Mouse (Mus musculus): ENCODE data around the gene Dscam. TPM values are rescaled to one million over a fixed set of nuclear protein-coding genes. Genes with fewer than 3 reads are reported as not detected.
A peak's percentile ranks its signal among the peaks of the same experiment; 100 is the strongest.

Gene Dscam
- total RNA-seq, 2 experiments from 2014 or later: 45.6 to 50.1 TPM

- DNase-seq (ENCODE audit: low spot score in 2 of 2): peak; percentile 47 to 63
Observed at GRCm38 (mm10) chr16:96671603-96672374, 498.8 kb downstream of the Dscam start.

DNA sequence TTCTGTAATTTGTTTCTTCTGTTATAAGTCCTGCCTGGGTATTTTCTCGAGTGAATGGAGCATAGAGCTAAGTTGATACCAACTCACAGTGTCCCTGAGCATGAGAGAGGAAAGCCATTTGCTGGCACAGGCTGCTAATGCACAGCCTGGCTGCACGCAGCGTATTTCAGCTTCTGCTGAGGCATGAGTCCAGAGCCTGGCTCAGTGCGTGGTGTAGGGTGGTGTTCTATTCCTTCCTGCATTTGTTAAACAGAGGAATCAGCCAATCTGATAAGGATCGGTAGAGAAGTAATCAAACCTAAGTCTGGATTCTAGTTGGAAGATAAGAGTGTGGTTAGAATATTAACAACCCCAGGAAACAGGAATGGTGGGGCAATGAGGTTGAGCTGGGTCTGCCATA is 500.8 kb downstream of the Dscam start:
- peak in 1 of 2 experiments; percentile 37 for DNase-seq (ENCODE audit: low spot score in 2 of 2)

DNA sequence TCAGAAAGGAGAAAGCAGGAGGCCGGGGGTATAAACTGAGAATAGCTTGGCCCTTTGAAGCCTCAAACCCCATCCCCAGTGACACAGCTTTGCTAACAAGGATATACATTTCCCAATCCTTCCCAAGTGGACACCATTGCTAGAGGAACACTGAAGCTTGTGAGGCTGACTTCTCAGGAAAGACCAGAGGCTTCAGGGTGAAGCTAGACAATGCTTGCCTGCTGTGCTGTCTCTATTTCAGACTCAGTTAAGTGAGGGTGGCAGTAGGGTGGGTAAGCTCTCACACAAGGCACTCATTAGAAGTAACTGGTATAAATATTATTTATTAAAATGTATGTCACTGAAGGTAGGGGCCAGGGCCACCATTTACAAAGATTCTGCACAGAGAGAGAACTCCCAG is 502.1 kb downstream of the Dscam start:
- DNase-seq (ENCODE audit: low spot score in 2 of 2): no peak

DNA sequence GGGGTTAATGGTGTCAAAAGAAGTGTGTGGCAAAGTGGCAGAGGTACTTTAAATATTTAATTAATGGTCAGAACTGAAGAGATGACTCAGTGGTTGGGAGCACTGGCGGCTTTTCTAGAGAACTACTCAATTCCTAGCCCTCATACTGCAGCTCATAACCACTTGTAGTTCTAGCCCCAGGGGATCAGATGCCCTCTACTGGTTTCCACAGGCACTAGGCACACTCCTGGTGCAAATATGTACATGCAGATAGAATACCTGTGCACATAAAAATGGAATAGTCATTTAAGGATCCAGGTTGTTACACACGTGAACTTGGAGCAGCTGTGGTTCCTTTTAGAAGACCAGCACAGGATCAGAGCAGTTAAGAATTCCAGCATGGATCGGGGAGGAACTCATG is 509.5 kb downstream of the Dscam start:
- DNase-seq (ENCODE audit: low spot score in 2 of 2): no peak

DNA sequence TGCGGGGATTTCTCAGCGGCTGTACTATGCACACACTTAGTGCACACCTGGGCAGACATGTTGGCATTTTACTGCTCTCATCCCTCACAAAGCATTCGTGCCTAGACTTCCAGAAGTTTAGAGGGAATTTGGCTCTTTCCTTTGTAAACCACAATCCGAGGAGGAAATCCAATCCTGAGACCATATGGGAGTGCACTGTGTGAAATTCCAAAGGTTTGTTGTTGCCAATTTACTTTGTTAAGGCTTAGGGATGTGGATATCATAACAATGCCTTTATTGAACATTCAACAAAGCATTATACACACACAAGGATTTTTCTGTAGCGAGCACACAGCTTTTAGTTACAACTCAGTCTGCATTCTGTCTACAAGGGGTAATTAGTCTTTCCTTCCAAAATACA is 511.3 kb downstream of the Dscam start:
- no peak for DNase-seq (ENCODE audit: low spot score in 2 of 2)

GRCm38 (mm10) chr16:96655548-96655947 is 515.0 kb downstream of the Dscam start:
- DNase-seq (ENCODE audit: low spot score in 2 of 2): no peak

GRCm38 (mm10) chr16:96654054-96654453 is 516.5 kb downstream of the Dscam start:
- no peak for DNase-seq (ENCODE audit: low spot score in 2 of 2)

- DNase-seq (ENCODE audit: low spot score in 2 of 2): no peak
Observed at GRCm38 (mm10) chr16:96651444-96651843, 519.1 kb downstream of the Dscam start.

DNA sequence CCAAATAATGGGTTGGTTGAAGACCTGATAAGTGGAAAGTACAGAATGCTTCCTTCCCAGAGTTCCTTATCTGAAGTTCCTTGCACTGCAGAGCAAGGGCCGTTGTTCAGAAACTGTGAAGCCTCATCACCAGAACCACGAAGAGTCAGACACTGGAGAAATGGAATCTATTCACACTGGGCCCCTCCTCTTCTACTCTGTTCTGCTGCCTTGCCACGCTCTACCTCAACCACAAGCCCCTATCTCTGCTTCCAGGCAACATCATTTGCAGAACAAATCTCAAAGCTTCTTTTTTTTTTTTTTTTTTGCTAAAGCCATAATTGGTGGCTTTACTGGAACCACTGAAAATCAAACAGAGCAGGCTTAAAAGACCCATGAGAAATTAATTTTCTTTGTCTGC is 530.5 kb downstream of the Dscam start:
- no peak for DNase-seq (ENCODE audit: low spot score in 2 of 2)

DNA sequence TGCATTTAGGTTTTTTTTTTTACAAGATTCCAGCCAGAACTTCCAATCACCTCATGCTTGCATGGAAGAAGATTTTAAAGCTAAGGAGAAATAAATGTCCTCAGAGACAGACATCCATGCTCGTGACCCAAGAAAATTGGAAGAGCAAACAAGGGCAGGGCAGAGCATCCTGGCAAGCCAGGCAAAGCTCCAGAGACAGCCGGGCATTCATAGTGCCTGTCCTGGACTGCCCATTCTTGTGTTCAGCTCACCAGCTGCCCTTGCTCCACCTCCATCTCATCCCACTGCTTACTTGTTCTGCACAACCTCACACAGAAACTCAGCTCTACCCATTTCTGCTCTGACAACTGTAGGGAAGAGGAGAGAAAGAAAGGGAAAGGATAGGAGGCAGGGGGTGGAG is 534.6 kb downstream of the Dscam start:
- no peak for DNase-seq (ENCODE audit: low spot score in 2 of 2)

DNA sequence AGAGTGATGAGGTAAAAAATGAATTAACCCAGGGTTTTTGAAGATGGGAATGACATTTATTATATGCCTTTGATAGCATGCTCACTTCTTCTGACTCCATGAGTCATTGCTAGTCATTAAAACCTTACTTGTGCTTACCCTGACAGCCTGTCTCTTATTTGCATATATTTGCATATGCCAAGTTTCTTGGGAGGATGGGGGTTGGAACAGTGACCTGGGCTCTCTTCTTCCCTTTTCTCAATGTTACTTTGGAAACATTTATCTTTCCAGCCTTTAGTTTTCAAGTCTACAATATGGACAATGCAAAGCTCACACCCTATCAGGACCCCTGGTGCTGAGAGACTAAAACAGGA is 535.8 kb downstream of the Dscam start:
- DNase-seq (ENCODE audit: low spot score in 2 of 2): no peak

- peak; percentile 34 to 50 for DNase-seq (ENCODE audit: low spot score in 2 of 2)
Observed at GRCm38 (mm10) chr16:96634097-96634790, 536.3 kb downstream of the Dscam start.

- no peak for DNase-seq (ENCODE audit: low spot score in 2 of 2)
Observed at GRCm38 (mm10) chr16:96630241-96630640, 540.3 kb downstream of the Dscam start.

GRCm38 (mm10) chr16:96629623-96630022 is 540.9 kb downstream of the Dscam start:
- DNase-seq (ENCODE audit: low spot score in 2 of 2): no peak

- no peak for DNase-seq (ENCODE audit: low spot score in 2 of 2)
Observed at GRCm38 (mm10) chr16:96625468-96625867, 545.1 kb downstream of the Dscam start.

DNA sequence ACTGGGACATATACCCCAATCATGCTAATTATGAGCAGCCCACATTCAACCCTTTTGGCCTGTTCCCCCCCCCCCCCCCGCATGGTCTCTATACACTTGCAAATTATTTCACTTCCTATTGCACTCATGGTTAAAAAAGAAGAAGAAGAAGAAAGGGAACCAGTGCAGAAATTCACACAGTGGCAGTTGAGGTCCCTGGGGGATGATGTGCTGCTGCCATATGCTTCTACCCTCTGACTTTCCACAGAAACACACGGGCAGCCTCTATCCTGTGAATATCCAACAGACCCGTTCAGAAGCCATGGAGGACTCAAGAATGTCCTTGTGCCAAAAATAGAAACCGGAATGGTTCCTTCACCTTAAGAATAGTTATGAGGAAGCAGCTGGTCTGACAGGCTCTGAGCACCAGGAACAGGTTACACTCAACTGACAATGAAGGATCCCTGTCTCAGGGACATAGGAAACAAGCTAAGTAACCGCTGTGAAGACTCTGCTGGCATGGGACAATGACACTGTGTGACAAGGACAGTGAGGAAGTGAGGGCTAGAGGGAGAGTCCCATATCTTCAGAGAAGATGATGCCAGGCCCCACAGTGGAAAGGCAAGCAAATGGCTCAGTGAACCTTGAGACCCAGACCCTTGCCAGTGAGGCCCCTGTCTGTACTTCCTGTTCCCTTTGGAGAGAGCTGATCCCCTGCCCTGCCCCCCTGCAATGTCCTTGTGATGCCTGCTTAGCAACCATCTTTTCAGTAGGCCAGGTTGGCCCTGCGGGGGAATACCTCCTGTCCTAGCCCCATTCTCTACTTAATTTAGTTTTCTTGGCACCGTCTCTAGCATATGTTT is 545.8 kb downstream of the Dscam start:
- DNase-seq (ENCODE audit: low spot score in 2 of 2): no peak

DNA sequence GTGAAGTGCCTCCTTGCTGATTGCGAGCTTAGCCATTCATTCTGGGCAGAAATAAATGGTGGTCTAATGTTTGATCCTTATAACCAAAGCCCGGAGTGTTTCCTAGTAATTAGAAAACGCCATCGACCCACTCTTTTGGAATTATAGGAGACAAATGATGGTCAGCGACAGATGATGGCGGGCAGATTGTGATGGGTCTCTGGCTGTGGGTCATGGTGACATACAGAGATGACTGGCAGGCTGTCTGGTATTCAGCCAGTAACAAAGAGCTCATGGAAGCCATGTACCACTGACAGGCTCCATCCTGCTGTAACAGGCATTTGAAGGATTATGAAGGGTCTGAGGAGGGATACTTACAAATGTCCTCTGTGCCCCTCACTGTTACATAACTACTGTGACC is 549.7 kb downstream of the Dscam start:
- peak in 1 of 2 experiments; percentile 26 for DNase-seq (ENCODE audit: low spot score in 2 of 2)

GRCm38 (mm10) chr16:96620402-96620801 is 550.1 kb downstream of the Dscam start:
- peak; percentile 71 to 91 for DNase-seq (ENCODE audit: low spot score in 2 of 2)

- DNase-seq (ENCODE audit: low spot score in 2 of 2): no peak
Observed at GRCm38 (mm10) chr16:96617772-96618171, 552.8 kb downstream of the Dscam start.

DNA sequence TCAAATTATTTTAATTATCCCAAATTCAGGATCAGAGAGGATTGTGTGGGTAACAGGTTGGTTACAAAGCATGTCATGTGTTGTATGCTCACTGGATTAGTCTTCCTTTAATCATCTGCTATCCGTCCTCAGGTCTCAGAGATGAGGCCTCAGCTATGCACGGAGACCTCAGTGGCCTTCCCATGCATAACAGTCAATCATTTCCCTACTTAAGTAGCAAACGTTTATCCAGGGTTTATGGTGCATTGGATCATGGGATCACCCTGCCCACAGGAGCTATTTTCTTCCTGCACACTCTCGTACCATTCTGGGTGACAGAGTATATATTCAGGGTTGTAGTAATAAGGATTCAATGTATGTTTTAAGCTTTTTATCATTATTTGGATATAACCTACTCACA is 557.3 kb downstream of the Dscam start:
- DNase-seq (ENCODE audit: low spot score in 2 of 2): no peak

- DNase-seq (ENCODE audit: low spot score in 2 of 2): peak; percentile 29 to 49
Observed at GRCm38 (mm10) chr16:96610806-96611205, 559.7 kb downstream of the Dscam start.

GRCm38 (mm10) chr16:96602206-96602605 is 568.3 kb downstream of the Dscam start:
- DNase-seq (ENCODE audit: low spot score in 2 of 2): no peak

Measured in layer of hippocampus, postnatal 14 days (tissue).